Mouse (Mus musculus): ENCODE data around the gene Ttn. TPM values are rescaled to one million over a fixed set of nuclear protein-coding genes. Genes with fewer than 3 reads are reported as not detected.
A peak's percentile ranks its signal among the peaks of the same experiment; 100 is the strongest.

Gene Ttn
- polyA plus RNA-seq, 1 experiment from 2014 or later, result 570 TPM

- peak overlapping the region; percentile 52; the same call in 1 of the 2 replicates for H3K9ac ChIP-seq
- 75% methylated on average over 13 of the region's 13 CpGs for WGBS
- peak overlapping the region; percentile 93 for H3K4me3 ChIP-seq
These were observed 305.7 kb downstream of the Ttn start for GRCm38 (mm10) chr2:76676401-76677226.

GRCm38 (mm10) chr2:76675949-76676348 is 306.4 kb downstream of the Ttn start:
- Histone ChIP-seq H3K4me2 (peak overlapping the region; percentile 88), H3K4me1 (replicated peaks) (peaks cover 30% of the 10 kb centered on the region), H3K27me3 (replicated peaks) (no peaks in the 10 kb centered on the region), H3K9me3 (replicated peaks) (no peaks in the 10 kb centered on the region), H3K4me3 (peak overlapping the region; percentile 93), H3K36me3 (peaks cover 16% of the 10 kb centered on the region), H3K27ac (ENCODE audit: poor library complexity, severe bottlenecking) (no peak overlapping the region), H3K9ac (peak overlapping the region; percentile 52; the same call in 1 of the 2 replicates)
- ATAC-seq (ENCODE audit: insufficient number of reproducible peaks, low FRiP score), result no peak
- WGBS, result 18% methylated on average over 4 of the region's 4 CpGs

More at GRCm38 (mm10) chr2:76676401-76677226, 305.7 kb downstream of the Ttn start:
- peaks cover 17% of the 10 kb centered on the region for H3K36me3 ChIP-seq
- H3K4me2 ChIP-seq, result peak overlapping the region; percentile 88
- no peaks in the 10 kb centered on the region for H3K27me3 ChIP-seq (replicated peaks)
- peaks cover 29% of the 10 kb centered on the region for H3K4me1 ChIP-seq (replicated peaks)
- no peak overlapping the region for H3K27ac ChIP-seq (ENCODE audit: poor library complexity, severe bottlenecking)
- ATAC-seq (ENCODE audit: insufficient number of reproducible peaks, low FRiP score), result no peak
- no peaks in the 10 kb centered on the region for H3K9me3 ChIP-seq (replicated peaks)

- peak overlapping the region; percentile 76 for H3K27ac ChIP-seq (ENCODE audit: poor library complexity, severe bottlenecking)
- H3K4me2 ChIP-seq, result peak overlapping the region; percentile 88
- no peaks in the 10 kb centered on the region for H3K9me3 ChIP-seq (replicated peaks)
- under 1% methylated on average over 38 of the region's 44 CpGs for WGBS
- ATAC-seq (ENCODE audit: insufficient number of reproducible peaks, low FRiP score), result peak; percentile 54
- H3K36me3 ChIP-seq, result peaks cover 13% of the 10 kb centered on the region
- peaks cover 30% of the 10 kb centered on the region for H3K4me1 ChIP-seq (replicated peaks)
- H3K27me3 ChIP-seq (replicated peaks), result no peaks in the 10 kb centered on the region
- H3K9ac ChIP-seq, result peak overlapping the region; percentile 88
- peak overlapping the region; percentile 93 for H3K4me3 ChIP-seq
These were observed 306.9 kb downstream of the Ttn start for GRCm38 (mm10) chr2:76675451-76675850.

GRCm38 (mm10) chr2:76674725-76675427 is 307.5 kb downstream of the Ttn start, which contains the start of gene Plekha3:
TSS of gene Plekha3 (plus strand) at chr2:76675281.
- H3K4me2 ChIP-seq, result peak within 1 kb of the TSS; percentile 88
- WGBS, result 4% methylated on average over 51 of the region's 52 CpGs
- ATAC-seq (ENCODE audit: insufficient number of reproducible peaks, low FRiP score), result peak; percentile 81

GRCm38 (mm10) chr2:76673472-76674081 is 308.8 kb downstream of the Ttn start:
- no peak for ATAC-seq (ENCODE audit: insufficient number of reproducible peaks, low FRiP score)
- peak overlapping the region; percentile 47 for H3K4me3 ChIP-seq
- H3K4me1 ChIP-seq (replicated peaks), result peaks cover 30% of the 10 kb centered on the region
- peaks cover under 1% of the 10 kb centered on the region; the same call in 1 of the 2 replicates for H3K36me3 ChIP-seq
- peak overlapping the region; percentile 70 for H3K27ac ChIP-seq (ENCODE audit: poor library complexity, severe bottlenecking)
- no peak overlapping the region for H3K9ac ChIP-seq
- H3K27me3 ChIP-seq (replicated peaks), result no peaks in the 10 kb centered on the region
- 31% methylated on average over 7 of the region's 7 CpGs for WGBS
- peak overlapping the region; percentile 78 for H3K4me2 ChIP-seq
- no peaks in the 10 kb centered on the region for H3K9me3 ChIP-seq (replicated peaks)

More at GRCm38 (mm10) chr2:76674725-76675427, 307.5 kb downstream of the Ttn start, which contains the start of gene Plekha3:
- Histone ChIP-seq H3K27me3 (replicated peaks) (no peaks in the 10 kb centered on the region), H3K36me3 (peaks cover 7% of the 10 kb centered on the region; the same call in 1 of the 2 replicates), H3K4me1 (replicated peaks) (peaks cover 30% of the 10 kb centered on the region), H3K9me3 (replicated peaks) (no peaks in the 10 kb centered on the region), H3K9ac (peak within 1 kb of the TSS; percentile 88), H3K27ac (ENCODE audit: poor library complexity, severe bottlenecking) (peak within 1 kb of the TSS; percentile 76), H3K4me3 (peak within 1 kb of the TSS; percentile 93)

GRCm38 (mm10) chr2:76672966-76673392 is 309.4 kb downstream of the Ttn start, which contains the start of gene Fkbp7:
TSS of gene Fkbp7 (minus strand) at chr2:76673116.
- Histone ChIP-seq H3K9ac (peak within 1 kb of the TSS; percentile 74), H3K36me3 (no peaks in the 10 kb centered on the region), H3K4me2 (peak within 1 kb of the TSS; percentile 78), H3K4me3 (peak within 1 kb of the TSS; percentile 47), H3K27me3 (replicated peaks) (no peaks in the 10 kb centered on the region), H3K9me3 (replicated peaks) (no peaks in the 10 kb centered on the region), H3K27ac (ENCODE audit: poor library complexity, severe bottlenecking) (peak within 1 kb of the TSS; percentile 70), H3K4me1 (replicated peaks) (peaks cover 30% of the 10 kb centered on the region)
- 0% methylated on average over 17 of the region's 17 CpGs for WGBS
- ATAC-seq (ENCODE audit: insufficient number of reproducible peaks, low FRiP score), result peak; percentile 92

GRCm38 (mm10) chr2:76672134-76672745 is 310.1 kb downstream of the Ttn start:
- Histone ChIP-seq H3K36me3 (no peaks in the 10 kb centered on the region), H3K9me3 (replicated peaks) (no peaks in the 10 kb centered on the region), H3K27ac (ENCODE audit: poor library complexity, severe bottlenecking) (peak overlapping the region; percentile 70), H3K4me3 (peak overlapping the region; percentile 47), H3K9ac (peak overlapping the region; percentile 74), H3K4me2 (peak overlapping the region; percentile 78), H3K4me1 (replicated peaks) (peaks cover 27% of the 10 kb centered on the region), H3K27me3 (replicated peaks) (no peaks in the 10 kb centered on the region)
- 25% methylated on average over 9 of the region's 9 CpGs for WGBS
- no peak for ATAC-seq (ENCODE audit: insufficient number of reproducible peaks, low FRiP score)

GRCm38 (mm10) chr2:76671641-76672040 is 310.7 kb downstream of the Ttn start:
- Histone ChIP-seq H3K4me1 (replicated peaks) (peaks cover 24% of the 10 kb centered on the region), H3K9me3 (replicated peaks) (no peaks in the 10 kb centered on the region), H3K9ac (no peak overlapping the region), H3K4me2 (peak overlapping the region; percentile 78), H3K27me3 (replicated peaks) (no peaks in the 10 kb centered on the region), H3K27ac (ENCODE audit: poor library complexity, severe bottlenecking) (no peak overlapping the region), H3K4me3 (peak overlapping the region; percentile 47), H3K36me3 (peaks cover 5% of the 10 kb centered on the region)
- no peak for ATAC-seq (ENCODE audit: insufficient number of reproducible peaks, low FRiP score)
- whole genome bisulfite sequencing, result 85% methylated on average over 6 of the region's 6 CpGs

GRCm38 (mm10) chr2:76667200-76667599 is 315.1 kb downstream of the Ttn start:
- H3K4me2 ChIP-seq, result no peak overlapping the region
- no peaks in the 10 kb centered on the region for H3K9me3 ChIP-seq (replicated peaks)
- ATAC-seq (ENCODE audit: insufficient number of reproducible peaks, low FRiP score), result no peak
- peaks cover 33% of the 10 kb centered on the region for H3K36me3 ChIP-seq
- H3K4me3 ChIP-seq, result no peak overlapping the region
- H3K9ac ChIP-seq, result no peak overlapping the region
- H3K27ac ChIP-seq (ENCODE audit: poor library complexity, severe bottlenecking), result no peak overlapping the region
- WGBS, result 68% methylated on average over 5 of the region's 5 CpGs
- no peaks in the 10 kb centered on the region for H3K27me3 ChIP-seq (replicated peaks)
- peaks cover 4% of the 10 kb centered on the region; the same call in 1 of the 2 replicates for H3K4me1 ChIP-seq (replicated peaks)

GRCm38 (mm10) chr2:76665531-76665930 is 316.8 kb downstream of the Ttn start:
- Histone ChIP-seq H3K4me2 (no peak overlapping the region), H3K4me3 (no peak overlapping the region), H3K36me3 (peaks cover 38% of the 10 kb centered on the region), H3K27me3 (replicated peaks) (no peaks in the 10 kb centered on the region), H3K9ac (no peak overlapping the region), H3K4me1 (replicated peaks) (no peaks in the 10 kb centered on the region), H3K27ac (ENCODE audit: poor library complexity, severe bottlenecking) (no peak overlapping the region), H3K9me3 (replicated peaks) (no peaks in the 10 kb centered on the region)
- no peak for ATAC-seq (ENCODE audit: insufficient number of reproducible peaks, low FRiP score)
- 93% methylated on average over 7 of the region's 7 CpGs for WGBS

Measured in heart, embryonic 12.5 days (tissue).